ENCODE assay signal across 8 mouse cellular contexts in the genomic region with DNA sequence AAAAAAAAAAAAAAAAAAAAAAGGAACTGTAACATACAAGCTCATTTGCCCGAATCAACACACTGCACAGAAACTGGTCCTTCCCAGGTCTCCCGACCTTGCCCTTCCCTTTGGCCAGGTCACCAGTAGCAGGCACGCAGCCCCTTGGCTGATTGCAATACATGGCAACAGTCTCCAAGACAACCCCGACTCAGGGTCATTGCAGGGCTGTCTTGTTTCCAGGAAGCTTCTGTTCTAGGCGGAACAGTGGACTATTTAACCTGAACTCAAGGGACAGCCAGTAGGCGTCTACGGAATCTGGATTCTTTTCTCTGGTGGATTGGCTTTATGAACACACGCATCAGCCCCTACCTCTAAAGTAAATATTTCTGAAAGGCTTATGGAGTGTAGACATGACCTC.
DNase-seq lines count a peak whose midpoint lies in the region; ATAC-seq and TF ChIP-seq lines count a peak whose summit lies in the region.

No protein-coding gene starts in this region.

- no peaks in the 10 kb centered on the region for H3K36me3 ChIP-seq in heart, embryonic 13.5 days
- no peaks in the 10 kb centered on the region for H3K36me3 ChIP-seq in liver, adult 2 months (ENCODE audit: control insufficient read depth, insufficient read depth, low read length)
- H3K36me3 ChIP-seq in stomach, postnatal 0 days (ENCODE audit: control insufficient read depth, insufficient read depth, low read length) = no peaks in the 10 kb centered on the region
- H3K36me3 ChIP-seq in forebrain, embryonic 16.5 days (ENCODE audit: control insufficient read depth, insufficient read depth) = no peaks in the 10 kb centered on the region

- no peaks in the 10 kb centered on the region for H3K79me2 ChIP-seq in liver, adult 2 months (ENCODE audit: control insufficient read depth, insufficient read depth, low read length)

- no peak overlapping the region for H3K9ac ChIP-seq in heart, embryonic 13.5 days
- no peak overlapping the region for H3K9ac ChIP-seq in liver, adult 2 months (ENCODE audit: low read depth, low read length)
- no peak overlapping the region for H3K9ac ChIP-seq in stomach, postnatal 0 days (ENCODE audit: low read length)
- H3K9ac ChIP-seq in forebrain, embryonic 16.5 days (replicated peaks; ENCODE audit: low read depth, low read length) = no peak overlapping the region

- no peak; the same call in 1 of the 2 replicates for ATAC-seq in heart, embryonic 13.5 days (ENCODE audit: extremely low read depth, insufficient number of reproducible peaks, low FRiP score, low TSS enrichment)
- ATAC-seq in stomach, postnatal 0 days (ENCODE audit: low FRiP score, low TSS enrichment) = peak; percentile 64; the same call in 1 of the 2 replicates
- ATAC-seq in forebrain, embryonic 16.5 days = no peak

- TF ChIP-seq CTCF in gastrocnemius, adult 2 months (IDR thresholded peaks at IDR 0.05) = no peak
- TF ChIP-seq CTCF in liver, adult 2 months (IDR thresholded peaks at IDR 0.05; ENCODE audit: low read depth, low read length) = no peak
- no peak; the same call in 1 of the 2 replicates for TF ChIP-seq CTCF in stomach, postnatal 0 days (IDR thresholded peaks at IDR 0.05; ENCODE audit: low read depth)

- no peaks in the 10 kb centered on the region for H3K27me3 ChIP-seq in heart, embryonic 13.5 days (replicated peaks)
- no peaks in the 10 kb centered on the region for H3K27me3 ChIP-seq in liver, adult 2 months (ENCODE audit: control insufficient read depth, insufficient read depth, low read length)
- no peaks in the 10 kb centered on the region for H3K27me3 ChIP-seq in stomach, postnatal 0 days (ENCODE audit: control insufficient read depth, insufficient read depth, low read length)
- H3K27me3 ChIP-seq in forebrain, embryonic 16.5 days (replicated peaks; ENCODE audit: control insufficient read depth, insufficient read depth, low read length) = no peaks in the 10 kb centered on the region

- no peak overlapping the region for H3K4me3 ChIP-seq in gastrocnemius, adult 2 months
- H3K4me3 ChIP-seq in heart, embryonic 13.5 days = no peak overlapping the region
- no peak overlapping the region for H3K4me3 ChIP-seq in liver, adult 2 months (ENCODE audit: insufficient read depth, low read depth, low read length)
- H3K4me3 ChIP-seq in stomach, postnatal 0 days (ENCODE audit: low read depth, low read length) = no peak overlapping the region
- H3K4me3 ChIP-seq in forebrain, embryonic 16.5 days (replicated peaks; ENCODE audit: low read length) = no peak overlapping the region

- no peak for TF ChIP-seq EP300 in stomach, postnatal 0 days (optimal IDR thresholded peaks at IDR 0.05)

- WGBS in heart, embryonic 13.5 days = 22% methylated on average over 8 of the region's 8 CpGs
- 18% methylated on average over 8 of the region's 8 CpGs for WGBS in liver, adult 2 months
- 13% methylated on average over 8 of the region's 8 CpGs for WGBS in stomach, postnatal 0 days
- WGBS in forebrain, embryonic 16.5 days = 72% methylated on average over 8 of the region's 8 CpGs

- TF ChIP-seq POLR2A in liver, adult 2 months (IDR thresholded peaks at IDR 0.05; ENCODE audit: extremely low read depth, insufficient read depth, low read length) = no peak

- H3K4me2 ChIP-seq in heart, embryonic 13.5 days = 0 out of 2 replicates have a peak overlapping the region, but pooled peaks have one; percentile 18
- no peak overlapping the region for H3K4me2 ChIP-seq in stomach, postnatal 0 days (replicated peaks; ENCODE audit: low read depth)
- H3K4me2 ChIP-seq in forebrain, embryonic 16.5 days (ENCODE audit: low read length) = no peak overlapping the region

- H3K4me1 ChIP-seq in heart, embryonic 13.5 days = peaks cover 27% of the 10 kb centered on the region
- H3K4me1 ChIP-seq in liver, adult 2 months (ENCODE audit: control insufficient read depth, insufficient read depth, low read length) = no peaks in the 10 kb centered on the region; the same call in 1 of the 2 replicates
- no peaks in the 10 kb centered on the region; the same call in none of the 2 replicates for H3K4me1 ChIP-seq in stomach, postnatal 0 days (replicated peaks; ENCODE audit: control insufficient read depth, insufficient read depth)
- no peaks in the 10 kb centered on the region for H3K4me1 ChIP-seq in forebrain, embryonic 16.5 days (replicated peaks; ENCODE audit: control insufficient read depth, insufficient read depth, low read length)

- intact Hi-C loops in gastrocnemius, adult 2 months (cut with DNase I) = no loop called here

- DNase-seq in gastrocnemius, adult 2 months = peak; percentile 56
- DNase-seq in gastrocnemius, postnatal 4 days (ENCODE audit: low spot score in 2 of 2) = no peak
- DNase-seq in adrenal gland, postnatal 14 days = peak; percentile 81
- peak; percentile 40 for DNase-seq in liver, adult 2 months (ENCODE audit: extremely low read depth, low read depth, low spot score)
- DNase-seq in stomach, postnatal 0 days (ENCODE audit: low spot score) = peak; percentile 33
- no peak for DNase-seq in layer of hippocampus, adult 9-11 months

- peak overlapping the region; percentile 9; the same call in 1 of the 2 replicates for H3K27ac ChIP-seq in gastrocnemius, adult 2 months
- H3K27ac ChIP-seq in heart, embryonic 13.5 days (replicated peaks) = peak overlapping the region; percentile 83
- H3K27ac ChIP-seq in liver, adult 2 months (replicated peaks; ENCODE audit: insufficient read depth, low read depth, low read length) = no peak overlapping the region
- 0 out of 2 replicates have a peak overlapping the region, but pooled peaks have one; percentile 30 for H3K27ac ChIP-seq in stomach, postnatal 0 days (replicated peaks)
- no peak overlapping the region for H3K27ac ChIP-seq in forebrain, embryonic 16.5 days (ENCODE audit: low read length)

- peaks cover 7% of the 10 kb centered on the region for H3K9me3 ChIP-seq in heart, embryonic 13.5 days
- H3K9me3 ChIP-seq in stomach, postnatal 0 days (ENCODE audit: control insufficient read depth, low read length) = no peaks in the 10 kb centered on the region
- no peaks in the 10 kb centered on the region for H3K9me3 ChIP-seq in forebrain, embryonic 16.5 days (ENCODE audit: control insufficient read depth, low read length)

Comparison
In these comparisons a context has a peak if more than half of its experiments do, and no peak if none do; other contexts are left out.
1. DNase-seq: peak in gastrocnemius, adult 2 months (single experiment), adrenal gland, postnatal 14 days (single experiment), liver, adult 2 months (single experiment) and stomach, postnatal 0 days (single experiment); none in gastrocnemius, postnatal 4 days (0 of 2) and layer of hippocampus, adult 9-11 months (single experiment).
2. H3K27ac ChIP-seq: peak in gastrocnemius, adult 2 months (single experiment), heart, embryonic 13.5 days (single experiment) and stomach, postnatal 0 days (single experiment); none in liver, adult 2 months (single experiment) and forebrain, embryonic 16.5 days (single experiment).